Mouse (Mus musculus): ENCODE data around the gene Cux1. TPM values are rescaled to one million over a fixed set of nuclear protein-coding genes. Genes with fewer than 3 reads are reported as not detected.

The Cux1 gene
- 100 to 1,000 TPM; 163 to 173 TPM for total RNA-seq (2021)

DNA sequence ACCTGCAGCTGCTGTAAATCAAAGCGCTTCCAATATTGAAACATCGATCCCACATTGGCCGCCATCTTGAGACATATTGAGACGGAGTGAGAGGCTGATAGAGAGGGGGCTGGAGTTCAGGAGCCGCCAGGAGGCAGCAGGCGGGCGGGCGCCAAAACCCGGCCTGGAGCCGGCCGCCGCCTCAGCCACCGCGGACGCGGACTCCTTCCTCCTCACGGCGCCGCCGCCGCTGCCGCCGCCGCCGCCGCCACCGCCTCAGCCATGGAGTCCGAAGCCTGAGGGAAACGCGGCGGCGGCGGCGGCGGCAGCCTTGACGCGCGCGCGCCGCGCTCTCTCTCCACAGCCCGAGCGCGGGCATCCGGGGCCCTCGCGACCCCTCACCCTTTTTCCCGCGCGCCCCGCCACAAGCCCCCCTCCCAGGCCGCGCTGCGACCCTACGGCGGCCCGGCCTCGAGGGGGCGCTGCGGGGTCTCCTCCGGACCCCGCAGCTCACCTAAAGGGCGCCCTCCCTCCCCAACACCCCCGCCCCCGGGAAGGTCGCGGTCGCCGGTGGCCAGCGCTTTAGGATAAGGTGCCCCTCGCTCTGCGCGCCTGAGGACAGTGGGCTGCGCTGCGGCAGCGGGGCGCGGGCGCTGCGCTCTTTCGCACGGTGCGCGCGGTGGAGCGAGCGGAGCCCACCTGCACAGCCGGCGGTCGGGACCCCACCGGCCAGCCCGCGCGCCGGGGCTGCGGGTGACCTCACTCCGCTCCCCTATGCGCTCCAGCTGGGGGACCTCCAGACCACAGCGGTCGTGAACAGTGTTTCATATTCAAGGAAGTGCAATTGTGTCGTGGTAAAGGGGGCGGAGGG lies at the start of gene Cux1:
TSS of gene Cux1 (minus strand) at position 315 of the 850 bp plus-strand sequence.
- intact Hi-C loops (cut with DNase I), result loop anchor here (2.0 to 5.0 kb wide), 2 partner anchors 55 to 285 kb away; no protein-coding TSS in a partner anchor
- peak; percentile 87 for DNase-seq

DNA sequence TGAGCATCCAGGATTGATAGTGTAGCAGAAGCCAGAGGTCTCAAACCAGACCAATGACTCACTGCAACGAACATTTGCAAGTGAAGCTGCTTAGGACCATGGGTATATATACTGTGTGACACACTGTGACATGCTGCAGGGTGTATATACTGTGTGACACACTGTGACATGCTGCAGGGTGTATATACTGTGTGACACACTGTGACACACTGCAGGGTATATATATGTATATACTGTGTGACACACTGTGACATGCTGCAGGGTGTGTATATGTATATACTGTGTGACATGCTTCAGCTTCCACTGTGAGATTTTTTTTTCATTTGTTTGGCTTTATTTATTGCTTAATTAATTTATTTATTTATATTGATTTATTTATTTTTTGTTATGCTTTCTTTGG lies 45.1 kb upstream of the Cux1 start:
- intact Hi-C loops (cut with DNase I), result no loop called here
- DNase-seq, result no peak

DNA sequence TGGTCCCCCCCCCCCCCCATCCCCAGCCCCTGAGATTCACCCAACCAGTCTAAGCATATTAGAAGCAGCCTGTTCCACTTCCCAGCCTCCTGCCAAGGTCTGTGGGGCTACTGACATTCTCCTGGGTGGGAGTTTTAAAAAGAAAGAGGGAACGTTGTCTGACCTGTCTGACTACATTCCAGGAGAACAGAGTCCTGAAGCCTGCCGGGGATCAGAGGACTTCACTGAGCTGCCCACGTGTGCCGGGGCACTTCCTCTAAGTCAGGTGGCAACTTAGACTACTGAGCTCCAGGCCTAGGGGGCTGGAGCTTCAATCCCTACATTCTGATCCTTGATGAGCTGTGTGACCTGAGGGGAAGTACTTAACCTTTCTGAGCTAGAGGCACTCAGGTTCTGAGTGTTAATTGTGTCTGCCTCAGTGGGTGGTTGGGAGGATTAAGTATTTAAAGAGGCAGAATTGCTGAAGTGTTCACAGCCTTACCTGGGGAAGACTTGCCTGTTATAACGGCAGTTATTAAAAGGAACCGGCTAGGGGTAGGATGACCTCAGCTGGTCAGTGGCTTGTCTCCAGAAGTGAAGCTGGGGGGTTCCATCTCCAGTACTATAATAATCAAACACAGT lies 41.6 kb upstream of the Cux1 start:
- intact Hi-C loops (cut with DNase I), result no loop called here
- DNase-seq, result no peak

DNA sequence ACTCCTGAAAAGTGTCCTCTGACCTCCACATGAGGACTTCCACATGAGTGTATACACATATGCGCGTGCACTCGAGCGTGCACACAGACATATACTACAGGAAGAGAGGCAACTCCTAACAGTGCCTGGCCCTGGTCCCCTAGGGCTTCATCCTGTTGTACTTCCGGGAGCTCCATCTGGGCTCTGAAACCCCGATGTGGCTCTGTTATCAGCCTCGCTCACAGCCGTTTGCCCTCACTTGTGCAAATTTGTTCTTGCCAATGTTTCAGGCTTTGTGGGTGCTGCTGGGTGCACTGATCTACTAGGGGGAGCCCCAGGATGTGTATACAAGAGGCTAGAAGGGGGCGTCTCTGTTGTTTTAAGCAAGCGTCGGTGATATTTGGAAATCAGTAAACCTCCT lies 37.9 kb upstream of the Cux1 start:
- intact Hi-C loops (cut with DNase I), result no loop called here
- no peak for DNase-seq

DNA sequence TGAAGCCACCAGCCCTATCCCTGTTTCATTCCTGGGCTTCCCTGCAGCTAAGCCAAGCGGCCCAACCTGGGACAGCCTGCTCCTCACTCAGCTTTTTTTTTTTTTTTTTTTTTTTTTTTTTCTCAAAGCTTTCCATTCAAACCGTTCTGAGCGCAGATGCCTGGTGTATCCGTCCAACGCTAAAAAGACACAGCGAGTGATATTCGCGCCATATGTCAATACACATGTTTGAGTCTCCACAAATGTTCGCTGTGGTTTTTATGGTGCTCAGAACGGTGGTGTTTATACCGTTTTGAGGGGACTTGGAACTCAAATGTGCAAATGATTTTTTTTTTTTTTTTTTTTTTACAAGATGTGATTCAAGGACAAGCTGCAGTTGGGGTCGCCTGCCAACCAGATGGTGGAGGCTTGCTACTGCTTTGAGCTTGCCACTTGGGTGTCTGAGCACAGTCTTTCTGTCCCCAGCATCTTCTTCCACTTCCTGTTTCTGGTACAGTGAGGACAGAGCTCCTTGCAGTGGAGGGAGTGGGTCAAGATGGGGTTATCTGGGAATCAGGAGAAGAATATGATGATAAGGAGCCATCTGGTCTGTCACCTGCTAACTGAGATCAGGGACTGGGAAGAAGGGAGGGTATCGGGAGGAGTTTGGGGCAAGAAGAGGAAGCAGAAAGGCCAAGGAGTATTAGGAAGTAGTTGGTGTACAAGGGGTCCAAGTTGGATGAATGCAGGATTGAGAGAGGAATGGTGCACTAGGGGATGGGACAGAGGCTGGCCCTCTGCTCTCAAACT lies 36.1 kb upstream of the Cux1 start:
- DNase-seq, result peak; percentile 15
- intact Hi-C loops (cut with DNase I), result no loop called here

DNA sequence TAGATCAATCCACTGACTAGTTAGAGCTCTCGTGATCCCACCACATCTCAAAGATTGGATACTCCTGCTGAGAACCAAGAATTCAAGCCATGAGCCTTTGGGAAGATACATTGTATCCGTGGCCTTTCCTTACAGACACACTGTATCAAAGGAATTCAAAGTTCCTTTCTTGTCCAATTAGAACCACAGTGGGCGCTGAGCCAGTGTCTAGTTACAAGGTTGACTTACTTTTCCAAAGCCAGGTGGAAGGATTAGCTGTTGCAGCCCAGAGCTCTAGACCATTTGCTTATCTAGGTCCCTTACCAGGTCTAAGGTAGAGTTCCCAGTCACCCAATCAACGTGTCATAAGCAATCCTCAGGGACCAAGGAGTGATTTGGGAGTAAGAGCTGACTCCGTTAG lies 33.2 kb upstream of the Cux1 start:
- intact Hi-C loops (cut with DNase I), result no loop called here

DNA sequence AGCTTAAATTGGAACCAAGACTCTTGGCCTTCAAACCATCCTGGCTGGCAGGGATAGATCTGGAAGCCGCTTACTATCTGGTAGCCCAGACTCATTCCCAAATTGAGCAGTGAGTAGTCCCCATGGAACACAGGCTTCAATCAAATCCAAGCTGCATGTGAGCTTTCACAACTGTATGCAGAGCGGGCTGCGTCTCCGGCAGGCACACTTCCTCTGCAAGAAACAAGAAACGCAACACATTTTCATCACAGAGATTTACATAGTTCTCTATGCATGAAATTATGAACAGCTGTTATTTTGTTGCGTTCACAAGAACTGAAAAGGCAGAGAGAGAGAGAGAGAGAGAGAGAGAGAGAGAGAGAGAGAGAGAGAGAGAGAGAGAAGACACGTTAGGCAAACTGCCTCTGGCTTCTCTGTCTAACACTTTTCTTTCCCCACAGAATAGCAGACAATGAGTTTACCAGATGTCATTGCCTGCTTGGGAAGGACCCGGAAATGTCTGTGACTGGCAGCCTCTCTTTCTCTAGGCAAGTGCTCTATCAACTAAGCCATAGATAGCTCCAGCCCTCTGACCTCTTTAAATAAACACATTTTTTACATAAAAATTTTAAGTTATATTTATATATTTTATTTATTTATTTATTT lies 27.7 kb upstream of the Cux1 start:
- intact Hi-C loops (cut with DNase I), result no loop called here
- no peak for DNase-seq

More for the DNA sequence above, 33.2 kb upstream of the Cux1 start:
- DNase-seq, result no peak

DNA sequence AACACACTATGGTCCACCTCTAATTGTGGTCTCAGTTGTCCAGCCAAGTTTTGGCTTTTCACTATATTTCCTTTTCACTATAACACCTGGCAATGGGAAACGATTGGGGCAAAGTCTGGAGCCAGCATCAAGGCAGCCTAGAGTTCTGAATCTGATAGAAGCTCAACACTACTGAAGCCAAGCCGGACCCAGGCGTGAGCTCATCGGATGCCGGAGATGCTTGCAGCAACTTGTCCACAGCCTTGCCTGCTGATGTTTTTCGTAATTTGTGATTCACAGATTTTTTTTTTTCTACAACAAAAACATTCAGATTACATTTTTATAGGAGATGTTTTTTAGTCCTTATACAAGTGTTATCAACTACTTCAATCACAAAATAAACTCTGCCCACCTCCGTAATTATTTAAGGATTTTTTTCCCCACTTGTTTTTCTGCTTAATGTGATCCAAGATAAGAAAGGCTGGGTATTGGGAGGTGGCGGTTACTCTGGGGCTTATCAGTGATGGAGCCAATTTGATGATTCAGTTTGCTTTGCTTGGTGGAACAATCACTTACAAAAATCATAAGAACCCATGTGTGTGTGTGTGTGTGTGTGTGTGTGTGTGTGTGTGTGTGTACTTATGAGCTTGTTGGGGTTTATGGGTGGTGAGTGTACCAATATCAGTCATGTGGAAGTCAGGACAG lies 24.7 kb upstream of the Cux1 start:
- intact Hi-C loops (cut with DNase I), result no loop called here

DNA sequence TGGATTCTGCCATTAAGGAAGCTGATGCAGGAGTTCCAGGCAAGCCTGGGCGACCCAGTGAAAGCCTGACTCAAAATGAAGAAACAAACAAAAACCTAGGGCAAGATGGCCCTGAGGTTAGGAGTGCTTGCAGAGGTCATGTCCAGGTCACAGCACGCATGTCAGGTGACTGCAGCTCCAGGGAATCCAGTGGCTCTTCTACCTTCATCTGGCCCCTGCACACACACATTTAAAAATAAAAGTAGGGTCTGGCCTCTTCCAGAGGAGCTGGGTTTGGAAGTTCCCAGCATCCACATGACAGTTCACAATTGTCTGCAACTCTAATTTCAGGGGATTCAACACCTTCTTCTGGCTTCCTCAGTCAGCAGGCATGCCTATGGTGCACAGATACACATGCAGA lies 21.7 kb upstream of the Cux1 start:
- no peak for DNase-seq

More for the DNA sequence above, 24.7 kb upstream of the Cux1 start:
- no peak for DNase-seq

DNA sequence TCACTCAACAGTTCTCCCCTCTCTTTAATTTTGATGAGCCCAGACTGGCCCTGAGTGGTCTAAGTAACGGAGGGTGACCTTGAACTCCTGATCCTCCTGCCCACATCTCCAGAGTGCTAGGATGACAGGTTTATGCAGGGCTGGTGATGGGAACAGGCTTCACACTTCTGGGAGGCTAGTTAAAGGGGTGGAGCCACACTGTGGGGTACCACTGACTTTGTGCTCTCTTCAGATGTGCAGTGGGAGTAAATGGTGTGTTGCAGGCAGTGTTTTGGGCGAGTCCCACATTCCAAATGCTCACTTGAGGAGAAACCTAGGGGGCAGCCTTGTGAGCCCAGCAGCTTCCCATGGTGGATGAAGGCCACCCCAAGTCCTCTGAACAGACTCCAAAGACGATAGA lies 21.2 kb upstream of the Cux1 start:
- DNase-seq, result no peak
- intact Hi-C loops (cut with DNase I), result no loop called here

More for the DNA sequence above, 21.7 kb upstream of the Cux1 start:
- intact Hi-C loops (cut with DNase I), result no loop called here

DNA sequence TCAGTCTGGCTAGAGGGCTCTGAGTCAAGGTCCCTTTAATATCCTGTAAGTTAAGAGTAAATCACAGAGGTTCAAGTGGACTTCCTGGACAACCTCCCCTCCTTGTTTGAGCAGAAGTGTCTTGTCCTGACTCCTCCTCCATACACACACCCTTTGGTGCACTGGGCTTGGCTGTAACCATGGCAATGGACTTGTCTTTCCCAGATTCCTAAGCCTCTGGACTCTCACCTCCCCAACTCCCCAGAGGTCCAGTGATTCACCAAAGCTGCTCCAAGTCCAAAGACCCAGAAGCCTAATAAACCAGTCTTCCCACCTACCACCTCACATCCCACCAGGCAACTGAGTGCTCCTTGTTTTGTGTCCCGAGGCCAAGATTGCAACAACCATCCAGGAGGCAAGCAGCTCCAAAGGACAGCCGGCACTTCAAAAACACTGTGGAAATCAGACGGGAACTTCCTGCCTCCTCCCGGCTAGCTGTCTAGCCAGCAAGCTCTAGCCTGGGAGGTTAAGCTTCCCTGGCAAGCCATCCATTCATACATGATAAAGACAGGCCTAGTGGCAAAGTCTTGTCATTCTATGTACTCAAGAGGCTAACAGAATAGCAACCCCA lies 17.5 kb upstream of the Cux1 start:
- intact Hi-C loops (cut with DNase I), result no loop called here
- no peak for DNase-seq

DNA sequence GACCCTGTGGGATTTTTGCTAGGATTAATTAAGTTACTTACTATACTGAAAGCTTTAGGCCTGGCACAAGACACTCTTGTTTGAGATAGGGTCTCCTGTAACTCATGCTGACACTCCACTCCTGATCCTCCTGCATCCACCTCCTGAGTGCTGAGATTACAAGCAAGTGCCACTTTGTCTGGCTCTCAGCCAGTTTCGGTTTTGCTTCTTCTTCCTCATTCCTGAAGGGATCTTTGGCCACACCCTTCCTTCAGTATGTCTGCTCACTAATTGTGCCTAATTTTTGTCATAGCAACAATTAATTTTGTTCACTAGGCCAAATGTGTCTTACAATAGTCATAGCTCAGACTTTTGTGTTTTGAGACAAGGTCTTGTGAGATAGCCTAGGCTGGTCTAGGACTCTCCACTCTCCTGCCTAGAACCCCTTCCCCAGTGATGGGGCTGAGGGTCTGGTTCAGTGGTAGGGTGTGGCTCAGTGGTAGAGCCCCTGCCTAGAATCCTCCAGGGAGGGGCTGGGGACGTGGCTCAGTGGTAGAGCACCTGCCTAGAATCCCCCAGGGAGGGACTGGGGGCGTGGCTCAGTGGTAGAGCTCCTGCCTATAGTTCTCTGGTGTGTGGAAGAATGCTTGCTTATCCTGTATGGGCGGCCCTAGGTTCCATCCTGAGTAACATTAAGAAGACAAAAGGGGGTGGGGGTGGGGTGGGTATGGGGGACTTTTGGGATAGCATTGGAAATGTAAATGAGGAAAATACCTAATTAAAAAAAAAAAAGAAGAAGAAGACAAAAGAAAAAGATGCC lies 16.6 kb upstream of the Cux1 start:
- intact Hi-C loops (cut with DNase I), result no loop called here
- no peak for DNase-seq

DNA sequence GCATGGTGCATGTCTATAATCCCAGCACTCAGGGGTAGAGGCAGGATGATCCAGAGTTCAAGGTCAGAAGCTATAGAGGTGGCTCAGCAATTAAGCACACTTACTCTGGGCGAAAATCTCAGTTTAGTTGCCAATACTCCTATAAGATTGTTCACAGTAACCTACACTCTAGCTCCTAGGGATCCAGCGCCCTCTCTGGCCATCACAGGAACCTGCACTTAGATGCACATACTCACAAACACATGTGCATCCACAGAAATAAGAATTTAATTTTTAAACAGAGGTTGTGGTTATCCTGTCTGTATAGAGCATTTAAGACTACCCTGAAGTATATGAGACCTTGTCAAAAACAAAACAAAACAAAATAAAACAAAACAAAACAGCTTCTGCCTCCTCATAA lies 16.0 kb upstream of the Cux1 start:
- intact Hi-C loops (cut with DNase I), result no loop called here
- no peak for DNase-seq

DNA sequence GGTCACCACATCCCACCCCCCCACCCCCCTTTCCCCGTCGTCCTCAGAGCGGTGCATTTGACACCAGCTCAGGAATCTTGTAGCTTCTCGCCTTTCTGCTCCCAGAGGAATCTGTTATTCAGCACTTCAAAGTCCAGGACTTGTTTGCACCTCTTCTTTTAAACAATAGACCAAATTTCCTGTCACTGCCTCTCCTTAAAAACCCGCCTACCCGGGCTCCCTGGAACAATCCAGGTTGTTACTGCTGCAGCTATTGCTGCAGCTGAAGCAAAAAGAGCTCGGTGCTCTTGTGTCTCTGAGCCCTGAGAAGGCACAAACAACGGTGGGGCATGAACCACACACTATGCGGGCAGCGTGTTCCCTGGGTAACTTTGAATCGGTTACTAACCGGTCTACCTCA lies 14.9 kb upstream of the Cux1 start:
- DNase-seq, result no peak
- intact Hi-C loops (cut with DNase I), result no loop called here

DNA sequence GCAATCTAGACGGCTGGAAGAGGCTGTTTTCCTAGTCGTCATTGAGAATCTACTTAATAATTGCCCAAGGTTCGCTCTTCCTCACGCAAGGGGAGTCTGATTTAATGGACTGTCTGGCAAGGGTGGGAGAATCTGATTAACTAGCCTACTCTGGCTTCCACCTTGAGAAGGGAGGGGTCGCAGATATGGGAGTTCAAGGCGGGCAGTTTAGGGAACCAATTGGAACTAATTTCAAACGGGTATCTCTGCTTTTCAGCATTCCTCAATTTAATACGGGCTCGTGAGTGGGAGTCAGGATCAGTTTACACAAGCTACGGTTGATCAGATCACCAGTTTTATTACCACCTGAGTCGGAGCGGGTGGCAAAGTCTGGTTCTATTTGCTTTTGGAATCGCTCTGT lies 14.3 kb upstream of the Cux1 start:
- DNase-seq, result no peak
- intact Hi-C loops (cut with DNase I), result no loop called here

DNA sequence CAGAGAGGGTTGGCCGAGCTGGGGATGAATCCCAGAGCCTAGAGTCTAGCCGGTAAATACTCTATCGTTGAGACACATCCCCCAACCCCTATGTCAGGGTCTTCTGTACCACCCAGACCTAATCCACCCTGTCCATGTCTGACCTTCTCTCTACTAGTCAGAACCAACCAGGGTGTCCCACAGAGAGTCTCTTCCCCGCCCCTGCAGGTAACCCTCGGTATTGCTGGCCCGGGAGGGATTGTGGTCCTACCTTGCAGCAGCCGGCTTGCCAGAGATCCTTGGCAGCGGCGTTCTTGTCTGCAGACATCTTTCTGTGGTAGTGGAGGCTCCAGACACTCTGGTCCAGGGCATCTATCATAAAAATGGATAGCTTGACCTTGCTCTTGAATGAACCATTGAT lies 13.9 kb upstream of the Cux1 start:
- peak; percentile 57 for DNase-seq
- intact Hi-C loops (cut with DNase I), result no loop called here

DNA sequence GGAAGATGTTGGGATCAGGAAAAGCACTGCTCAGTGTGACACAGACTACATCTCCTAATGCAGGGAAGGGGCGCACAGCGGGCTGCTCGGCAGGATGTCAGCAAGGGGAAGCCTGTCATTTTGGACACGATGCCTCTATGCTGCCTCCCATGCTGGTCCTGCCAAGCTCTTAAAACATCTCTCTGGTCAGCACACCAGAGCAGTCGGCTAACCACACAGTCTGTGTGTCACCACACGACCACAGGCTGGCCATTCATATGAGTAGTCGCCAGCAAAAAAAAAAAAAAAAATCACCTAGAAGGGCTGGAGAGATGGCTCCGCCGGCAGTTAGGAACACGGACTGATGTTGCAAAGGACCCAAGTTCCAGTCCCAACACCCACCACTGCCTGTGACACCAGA lies 10.9 kb upstream of the Cux1 start:
- intact Hi-C loops (cut with DNase I), result no loop called here
- no peak for DNase-seq

DNA sequence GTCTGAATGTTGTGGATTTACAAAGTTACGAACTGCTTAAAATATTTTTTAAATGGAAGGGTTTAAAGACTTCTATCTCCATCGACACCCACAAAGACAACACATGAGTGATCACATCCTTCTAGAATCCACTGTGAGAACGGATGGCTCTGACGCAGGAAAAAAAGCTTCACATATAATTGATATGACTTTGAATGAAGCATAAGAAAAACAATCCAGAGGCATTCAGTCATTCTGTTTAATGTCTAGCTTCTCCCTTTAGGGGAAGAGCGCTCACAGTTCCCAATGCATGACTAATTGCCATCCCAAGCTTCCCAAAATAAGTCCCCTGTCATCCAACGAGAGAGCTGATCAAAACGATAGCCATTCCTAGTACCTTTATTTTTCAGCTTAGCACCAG lies 2.9 kb upstream of the Cux1 start:
- intact Hi-C loops (cut with DNase I), result no loop called here
- no peak for DNase-seq

DNA sequence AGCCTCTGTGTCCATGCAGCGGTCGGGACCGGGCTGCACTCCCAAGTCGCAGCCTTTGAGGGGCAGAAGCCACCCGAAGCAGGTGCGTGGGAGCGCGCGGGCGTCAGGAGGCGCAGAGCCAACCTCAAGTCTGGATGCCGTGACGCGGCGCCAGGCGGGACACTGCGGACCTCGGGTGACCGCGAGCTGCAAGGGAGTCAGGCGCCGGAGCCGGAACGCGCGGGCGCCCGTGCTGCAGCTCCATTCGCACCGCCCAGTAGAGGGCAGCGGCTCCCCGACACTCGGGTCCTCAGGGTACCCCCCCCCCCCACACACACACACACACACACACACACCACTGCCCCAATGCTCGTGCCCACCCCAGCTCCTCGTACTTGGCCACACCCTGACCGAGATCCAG lies 1.5 kb upstream of the Cux1 start:
- intact Hi-C loops (cut with DNase I), result loop anchor here (5.0 kb wide), 1 partner anchor 286 kb away; no protein-coding TSS in a partner anchor

More for the DNA sequence above, 1.5 kb upstream of the Cux1 start:
- DNase-seq, result peak; percentile 78
